Mouse (Mus musculus) intestine, postnatal 0 days (tissue): ENCODE measurements around the gene D430042O09Rik. TPM values are rescaled to one million over a fixed set of nuclear protein-coding genes. Genes with fewer than 3 reads are reported as not detected.

Experiments
- ATAC-seq: fragments of 200-750 bp; cut with Nextera tagmentation; 2 replicates; pipeline ENCODE4 v1.8.0; 2017; ENCODE audit warnings: mild to moderate bottlenecking, moderate TSS enrichment, moderate library complexity
- H3K27ac ChIP-seq: fragments of 300-500 bp; sonication (generic); 2 replicates; pipeline ENCODE4 v1.5.1; 2014; ENCODE audit warnings: mild to moderate bottlenecking, low read depth, low read length, moderate library complexity
- H3K27me3 ChIP-seq: fragments of 300-500 bp; sonication (generic); replicated peaks from 2 replicates; pipeline ENCODE4 v1.6.1; 2014; ENCODE audit warnings: low read length, mixed read lengths; ENCODE audit not compliant: control insufficient read depth, insufficient read depth
- H3K36me3 ChIP-seq: fragments of 300-500 bp; sonication (generic); 2 replicates; pipeline ENCODE4 v1.6.1; 2014; ENCODE audit warnings: mild to moderate bottlenecking, moderate library complexity; ENCODE audit not compliant: control insufficient read depth, insufficient read depth
- H3K4me1 ChIP-seq: fragments of 300-500 bp; sonication (generic); replicated peaks from 2 replicates; pipeline ENCODE4 v1.6.1; 2014; ENCODE audit warnings: antibody characterized with exemption, low read length, mixed read lengths; ENCODE audit not compliant: control insufficient read depth, insufficient read depth
- H3K4me2 ChIP-seq: fragments of 300-500 bp; sonication (generic); replicated peaks from 2 replicates; pipeline ENCODE4 v1.6.1; 2014; ENCODE audit warnings: low read depth, mild to moderate bottlenecking, moderate library complexity
- H3K4me3 ChIP-seq: fragments of 300-500 bp; sonication (generic); 2 replicates; pipeline ENCODE4 v1.5.1; 2014; ENCODE audit warnings: low read depth, low read length
- H3K9ac ChIP-seq: fragments of 300-500 bp; sonication (generic); 2 replicates; pipeline ENCODE4 v1.6.1; 2014; ENCODE audit warnings: mild to moderate bottlenecking, low read depth, low read length
- H3K9me3 ChIP-seq: fragments of 300-500 bp; sonication (generic); 2 replicates; pipeline ENCODE4 v1.6.1; 2016; ENCODE audit warnings: mixed run types; ENCODE audit not compliant: control insufficient read depth
- CTCF ChIP-seq: sonication (generic); IDR thresholded peaks from 2 replicates; pipeline ENCODE4 v1.5.1; 2016; ENCODE audit warnings: low read depth, mild to moderate bottlenecking, control low read depth, antibody characterized with exemption, moderate library complexity
- WGBS: fragments of 180-500 bp; shearing (Covaris S2); extraction: QIAGEN DNeasy Blood & Tissue Kit; methylation state at CpG from one replicate; pipeline ENCODE4 v1.1.7; 2014; 5-methylcytosine and 5-hydroxymethylcytosine counted together
- polyA plus RNA-seq: library from polyadenylated mRNA; unstranded; fragments of >200 nt; fragmentation: Nextera tagmentation; extraction: Ambion mirVana; gene quantifications from 2 replicates; pipeline ENCODE4 v1.2.1, GENCODE M21; 2015

D430042O09Rik gene
- polyA plus RNA-seq, 1 experiment from 2014 or later, result 2.6 TPM

DNA sequence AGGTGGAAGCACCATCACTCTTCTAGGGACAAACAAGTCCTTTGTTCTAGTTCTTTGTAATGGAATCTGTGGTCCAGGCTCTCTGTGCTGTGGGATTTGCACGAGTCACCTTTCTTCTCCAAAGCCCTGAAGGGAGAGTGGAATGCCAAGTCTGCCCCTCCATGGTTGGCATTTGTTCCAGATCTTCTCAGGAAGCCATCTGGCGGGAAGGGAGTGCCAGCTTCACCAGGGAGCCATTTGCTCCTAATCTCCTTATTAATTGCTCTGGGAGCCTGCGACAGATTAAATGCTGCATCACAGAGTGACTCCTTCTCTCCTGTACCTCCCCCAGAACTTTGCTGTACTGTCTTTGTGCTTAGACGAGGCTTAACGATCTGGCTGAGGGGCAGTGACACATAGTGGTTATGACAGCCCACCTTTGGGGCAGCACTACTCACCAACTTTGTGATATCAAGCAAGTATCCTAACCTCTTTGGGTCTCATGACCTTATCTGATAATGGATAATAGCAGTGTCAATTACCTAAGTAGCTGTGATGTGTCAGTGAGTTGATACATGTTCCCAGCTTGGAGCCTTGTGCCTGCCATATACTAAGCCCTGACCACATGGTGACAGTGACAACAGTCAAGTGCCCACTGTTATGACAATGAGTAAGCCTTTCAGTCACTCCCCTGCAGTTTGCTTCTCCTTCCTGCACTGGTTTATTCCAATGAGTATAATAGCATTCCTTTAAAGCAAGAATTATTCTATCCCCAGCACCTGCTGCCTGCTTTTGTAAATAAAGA, 15.7 kb downstream of the D430042O09Rik start:
- no peaks in the 10 kb centered on the region for H3K9me3 ChIP-seq
- H3K4me1 ChIP-seq, result no peaks in the 10 kb centered on the region
- no peak overlapping the region for H3K9ac ChIP-seq
- no peak overlapping the region for H3K4me2 ChIP-seq
- TF ChIP-seq CTCF, result no peak
- peak; percentile 37; the same call in 1 of the 2 replicates for ATAC-seq
- H3K27ac ChIP-seq, result no peak overlapping the region
- 50% methylated on average over 5 of the region's 5 CpGs for WGBS
- H3K4me3 ChIP-seq, result no peak overlapping the region
- no peaks in the 10 kb centered on the region for H3K27me3 ChIP-seq
- H3K36me3 ChIP-seq, result no peaks in the 10 kb centered on the region

GRCm38 (mm10) chr7:125731679-125732078, 24.0 kb downstream of the D430042O09Rik start:
- H3K4me3 ChIP-seq, result no peak overlapping the region
- no peaks in the 10 kb centered on the region for H3K4me1 ChIP-seq
- ATAC-seq, result no peak
- no peak for TF ChIP-seq CTCF
- no peak overlapping the region for H3K4me2 ChIP-seq
- no peaks in the 10 kb centered on the region for H3K9me3 ChIP-seq
- H3K9ac ChIP-seq, result no peak overlapping the region
- H3K27ac ChIP-seq, result no peak overlapping the region
- H3K36me3 ChIP-seq, result no peaks in the 10 kb centered on the region
- no peaks in the 10 kb centered on the region for H3K27me3 ChIP-seq

- 88% methylated on average over 4 of the region's 4 CpGs for WGBS
- no peak for ATAC-seq
- Histone ChIP-seq H3K27ac (no peak overlapping the region), H3K4me2 (no peak overlapping the region), H3K27me3 (no peaks in the 10 kb centered on the region), H3K9me3 (no peaks in the 10 kb centered on the region), H3K4me3 (no peak overlapping the region), H3K9ac (no peak overlapping the region), H3K4me1 (no peaks in the 10 kb centered on the region), H3K36me3 (no peaks in the 10 kb centered on the region)
- TF ChIP-seq CTCF, result no peak
Measured at GRCm38 (mm10) chr7:125733791-125734190, 26.1 kb downstream of the D430042O09Rik start.

GRCm38 (mm10) chr7:125736366-125737015, 28.8 kb downstream of the D430042O09Rik start:
- no peak for TF ChIP-seq CTCF
- H3K4me2 ChIP-seq, result no peak overlapping the region
- no peak for ATAC-seq
- 81% methylated on average over 4 of the region's 4 CpGs for WGBS
- no peak overlapping the region for H3K9ac ChIP-seq
- no peaks in the 10 kb centered on the region for H3K9me3 ChIP-seq
- H3K4me3 ChIP-seq, result no peak overlapping the region
- no peaks in the 10 kb centered on the region for H3K36me3 ChIP-seq
- H3K4me1 ChIP-seq, result no peaks in the 10 kb centered on the region
- H3K27me3 ChIP-seq, result no peaks in the 10 kb centered on the region
- no peak overlapping the region for H3K27ac ChIP-seq

- 73% methylated on average over 2 of the region's 2 CpGs for WGBS
- Histone ChIP-seq H3K9me3 (no peaks in the 10 kb centered on the region), H3K4me1 (no peaks in the 10 kb centered on the region), H3K27ac (no peak overlapping the region), H3K4me2 (no peak overlapping the region), H3K27me3 (no peaks in the 10 kb centered on the region), H3K36me3 (no peaks in the 10 kb centered on the region), H3K4me3 (no peak overlapping the region), H3K9ac (no peak overlapping the region)
- TF ChIP-seq CTCF, result no peak
- no peak for ATAC-seq
Measured at GRCm38 (mm10) chr7:125740521-125740920, 32.8 kb downstream of the D430042O09Rik start.

- Histone ChIP-seq H3K4me2 (no peak overlapping the region), H3K4me3 (no peak overlapping the region), H3K27me3 (no peaks in the 10 kb centered on the region), H3K9ac (no peak overlapping the region), H3K4me1 (no peaks in the 10 kb centered on the region), H3K36me3 (no peaks in the 10 kb centered on the region), H3K27ac (no peak overlapping the region), H3K9me3 (no peaks in the 10 kb centered on the region)
- no peak for TF ChIP-seq CTCF
- WGBS, result 53% methylated on average over 1 of the region's 1 CpGs
- ATAC-seq, result no peak
Measured at GRCm38 (mm10) chr7:125741271-125741703, 33.6 kb downstream of the D430042O09Rik start.
